Mouse (Mus musculus): ENCODE measurements around the gene Hpcal4.

Gene Hpcal4

DNA sequence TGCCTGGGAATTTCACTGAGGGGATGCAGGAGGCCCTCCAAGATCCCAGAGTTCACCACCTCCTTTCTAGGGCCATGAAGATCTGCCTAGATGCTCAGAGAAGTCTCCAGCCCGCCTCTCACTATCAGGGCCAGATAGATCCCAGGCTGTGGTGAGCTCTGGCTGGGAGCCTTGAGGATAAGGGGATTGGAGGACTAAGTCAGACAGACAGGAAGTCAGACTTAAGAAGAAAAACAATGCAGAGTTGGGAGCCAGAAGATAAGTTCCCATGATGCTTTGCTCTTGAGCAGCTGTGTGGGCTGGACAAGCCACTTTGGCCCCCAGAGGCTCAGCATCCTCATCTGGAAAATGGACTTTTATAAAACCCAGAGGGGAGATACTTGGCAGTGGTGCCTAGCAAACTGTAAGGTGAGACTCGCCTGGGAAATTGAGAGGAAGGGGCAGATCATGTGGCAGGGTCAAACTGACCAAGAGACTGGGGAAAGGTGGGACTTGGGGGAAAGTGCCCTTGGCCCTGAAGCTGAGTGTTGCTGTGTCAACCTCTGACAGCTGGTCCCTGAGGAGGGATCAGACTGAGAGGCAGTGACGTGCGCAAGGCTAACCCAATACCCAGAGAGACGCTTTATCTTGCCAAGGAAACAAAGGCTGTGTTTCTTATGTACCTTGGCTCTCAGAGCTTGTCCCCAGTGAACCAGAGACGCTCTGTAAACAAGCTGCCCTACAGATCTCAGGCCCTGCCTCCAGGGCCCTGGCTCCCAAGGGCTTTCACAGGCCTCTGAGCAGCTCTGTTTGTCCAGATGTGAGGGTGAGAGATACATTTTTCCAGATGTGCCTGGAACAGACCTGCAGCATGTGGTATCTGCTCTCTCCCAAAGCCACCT lies 54.6 kb downstream of the Hpcal4 start:
- DNase-seq (ENCODE audit: low spot score): no peak

DNA sequence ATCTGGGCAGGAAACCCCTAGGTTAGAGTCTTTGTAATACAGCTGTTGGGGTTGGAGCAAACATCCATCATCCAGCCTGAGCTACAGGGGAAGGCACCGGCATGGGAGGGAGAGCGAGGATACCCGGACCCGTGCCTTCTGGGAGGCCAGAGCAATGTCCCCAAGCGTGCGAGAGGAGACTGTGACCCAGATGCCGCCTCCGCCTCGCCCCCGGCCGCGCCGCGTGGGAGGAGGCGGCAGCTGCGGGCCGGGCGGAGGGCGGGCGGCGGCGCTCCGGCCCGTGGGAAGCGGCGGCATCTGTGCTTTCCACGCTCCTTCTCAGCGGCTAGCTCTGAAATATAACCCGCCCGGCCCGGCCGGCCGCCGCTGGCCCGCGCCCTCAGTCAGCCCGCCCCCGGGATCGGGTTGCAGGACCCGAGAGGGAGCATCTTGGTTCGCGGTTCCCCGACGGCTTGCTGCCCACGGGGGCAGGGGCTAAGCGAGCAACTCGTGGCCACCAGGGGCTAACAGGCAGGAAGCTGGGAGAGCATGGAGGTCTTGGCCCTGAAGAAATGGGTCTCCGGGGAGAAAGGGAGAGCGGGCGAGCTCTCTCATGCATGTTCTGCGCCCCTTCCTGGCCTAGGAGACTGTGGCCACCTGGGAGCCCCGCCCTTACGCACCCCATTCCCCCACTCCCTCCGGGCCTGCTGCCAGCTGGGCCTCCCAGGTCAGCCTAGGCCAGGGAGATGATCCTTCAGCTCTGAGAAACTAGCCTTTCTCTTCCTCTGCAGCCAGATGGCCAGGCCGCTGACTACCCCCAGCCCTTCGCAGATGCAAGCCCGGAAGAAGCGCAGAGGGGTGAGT lies 56.6 kb downstream of the Hpcal4 start:
- DNase-seq (ENCODE audit: low spot score): peak; percentile 77

All from retina, embryonic 14.5 days (tissue).